Mouse (Mus musculus) liver, adult 2 months (tissue): ENCODE data around the gene Gm20696.

ENCODE experiments used
- CTCF ChIP-seq: fragments of 200-500 bp; IDR thresholded peaks from 2 replicates; pipeline ENCODE4 v1.5.1; 2011; ENCODE audit warnings: low read depth, low read length, control low read depth
- POLR2A ChIP-seq: fragments of 200-500 bp; IDR thresholded peaks from 2 replicates; pipeline ENCODE4 v1.6.1; 2011; ENCODE audit warnings: low read length, control low read depth; ENCODE audit not compliant: insufficient read depth; ENCODE audit errors: extremely low read depth

DNA sequence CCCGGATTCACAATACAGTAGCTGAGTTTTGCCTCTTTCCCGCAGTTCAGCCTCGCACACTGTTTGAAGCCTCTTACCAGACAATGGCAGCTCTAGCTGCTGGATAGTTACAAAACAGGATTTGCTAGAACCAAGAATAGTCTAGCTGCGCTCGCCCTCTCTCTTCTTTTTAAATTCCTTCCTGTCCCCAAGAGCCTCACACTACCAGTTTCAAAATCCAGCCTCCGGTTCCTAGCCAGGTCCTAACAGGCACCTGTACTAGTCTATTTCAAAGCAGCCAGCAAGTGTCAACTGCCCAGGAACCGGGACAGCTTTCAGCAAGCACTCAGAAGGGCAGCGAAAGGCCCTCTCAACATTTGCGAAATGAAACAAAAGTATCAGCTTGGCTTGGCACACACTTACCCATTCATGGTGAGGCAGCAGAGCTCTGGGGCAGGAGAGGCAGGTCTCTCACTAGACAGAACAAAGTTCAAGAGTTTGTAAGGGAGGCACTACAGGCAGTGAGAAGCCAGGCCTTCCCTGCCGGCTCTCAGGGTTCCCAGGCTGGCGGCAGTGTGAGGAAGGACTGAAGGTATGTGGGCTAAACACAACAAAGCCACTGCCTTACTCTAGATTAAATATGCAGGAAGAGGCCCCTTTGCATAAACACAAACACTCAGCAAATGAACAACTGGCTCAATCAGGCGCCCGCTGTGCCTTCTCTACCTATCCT, 400.5 kb downstream of the Gm20696 start:
- TF ChIP-seq CTCF (no peak), POLR2A (no peak)
